Mouse (Mus musculus): ENCODE results near the gene Hoxa3. TPM values are rescaled to one million over a fixed set of nuclear protein-coding genes. Genes with fewer than 3 reads are reported as not detected.

Hoxa3 gene
- polyA plus RNA-seq, 1 experiment from 2014 or later: 0.20 TPM

DNA sequence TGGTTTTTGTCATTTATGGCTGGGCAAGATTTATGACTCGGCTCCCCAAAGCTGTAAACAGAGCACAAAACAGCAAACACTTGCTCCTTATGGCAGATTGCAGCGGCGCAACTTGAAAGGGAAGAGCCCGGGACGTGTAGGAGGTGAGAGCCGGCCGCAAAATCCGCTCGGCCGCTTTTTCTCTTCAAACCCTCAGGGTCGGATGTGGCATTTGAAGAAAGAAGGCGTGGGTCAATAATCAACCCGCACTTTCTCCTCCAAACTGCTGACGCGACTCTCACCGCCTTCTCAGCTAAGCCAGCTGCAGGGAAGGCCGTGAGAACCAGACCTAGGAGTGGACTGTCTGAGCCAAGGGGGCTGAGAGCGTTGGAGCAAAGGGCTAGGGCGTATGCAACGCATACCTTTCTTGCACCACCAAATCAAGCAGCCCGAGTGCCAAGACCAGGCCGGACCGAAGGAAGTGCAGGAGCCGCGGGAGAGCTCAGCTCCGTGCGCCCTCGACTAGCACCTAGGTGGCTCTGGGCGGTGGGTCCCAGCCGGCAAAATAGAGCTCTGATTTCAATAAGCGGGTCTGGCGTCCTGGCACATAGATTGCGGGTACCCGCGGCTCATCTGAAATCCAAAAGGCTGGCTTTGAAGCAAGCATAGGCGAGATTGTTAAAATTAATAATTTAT is 35.9 kb downstream of the Hoxa3 start, which contains the start of gene 5730596B20Rik:
Gene 5730596B20Rik, plus strand, starts transcription at position 438 of the 675 bp plus-strand sequence.
- H3K4me1 ChIP-seq (replicated peaks): peaks cover 9% of the 10 kb centered on the region; the same call in 1 of the 2 replicates
- peak within 1 kb of the TSS; percentile 39; the same call in 1 of the 2 replicates for H3K4me3 ChIP-seq (replicated peaks)
- no peaks in the 10 kb centered on the region for H3K36me3 ChIP-seq (replicated peaks)
- H3K27me3 ChIP-seq: peaks cover 99% of the 10 kb centered on the region
- H3K9ac ChIP-seq: no peak within 1 kb of the TSS
- ATAC-seq (ENCODE audit: insufficient read depth): no peak
- no peak within 1 kb of the TSS for H3K27ac ChIP-seq (replicated peaks)
- WGBS (ENCODE audit: insufficient replicate concordance): 5% methylated on average over 36 of the region's 36 CpGs
- H3K9me3 ChIP-seq (replicated peaks): no peaks in the 10 kb centered on the region
- H3K4me2 ChIP-seq: peak within 1 kb of the TSS; percentile 25

- Histone ChIP-seq H3K27ac (replicated peaks) (no peak overlapping the region), H3K4me1 (replicated peaks) (peaks cover 11% of the 10 kb centered on the region; the same call in 1 of the 2 replicates), H3K9ac (no peak overlapping the region), H3K36me3 (replicated peaks) (no peaks in the 10 kb centered on the region), H3K9me3 (replicated peaks) (no peaks in the 10 kb centered on the region), H3K4me2 (peak overlapping the region; percentile 23; the same call in 1 of the 2 replicates), H3K27me3 (peaks cover 99% of the 10 kb centered on the region), H3K4me3 (replicated peaks) (peak overlapping the region; percentile 39; the same call in 1 of the 2 replicates)
- ATAC-seq (ENCODE audit: insufficient read depth): no peak
- WGBS (ENCODE audit: insufficient replicate concordance): 4% methylated on average over 6 of the region's 6 CpGs
These were observed 36.7 kb downstream of the Hoxa3 start for GRCm38 (mm10) chr6:52176391-52176790.

DNA sequence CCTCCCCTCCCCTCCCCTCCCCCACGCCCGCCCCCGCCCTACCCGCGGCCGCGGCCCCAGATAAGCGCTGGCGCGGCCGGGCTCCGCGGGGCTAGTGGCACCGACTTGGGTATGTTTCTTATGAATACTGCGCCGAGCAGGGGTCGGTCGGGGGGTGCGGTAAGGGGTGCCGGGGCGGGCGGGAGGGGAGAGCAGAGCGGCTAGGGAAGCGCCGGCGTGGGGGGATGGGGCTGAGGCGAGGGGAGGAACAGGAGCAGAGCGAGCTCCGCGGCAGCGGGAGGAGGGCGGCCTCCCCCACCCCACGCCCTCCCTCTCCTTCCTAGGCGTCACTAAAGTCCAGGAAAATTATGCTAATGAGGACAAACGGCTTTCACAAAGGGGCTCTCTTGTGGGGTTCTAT is 37.3 kb downstream of the Hoxa3 start:
- H3K9ac ChIP-seq: no peak overlapping the region; the same call in 1 of the 2 replicates
- peak overlapping the region; percentile 39 for H3K4me3 ChIP-seq (replicated peaks)
- WGBS (ENCODE audit: insufficient replicate concordance): 3% methylated on average over 11 of the region's 35 CpGs
- peaks cover 8% of the 10 kb centered on the region; the same call in 1 of the 2 replicates for H3K4me1 ChIP-seq (replicated peaks)
- peak overlapping the region; percentile 23; the same call in 1 of the 2 replicates for H3K4me2 ChIP-seq
- peaks cover 99% of the 10 kb centered on the region for H3K27me3 ChIP-seq
- H3K9me3 ChIP-seq (replicated peaks): no peaks in the 10 kb centered on the region
- H3K36me3 ChIP-seq (replicated peaks): no peaks in the 10 kb centered on the region
- ATAC-seq (ENCODE audit: insufficient read depth): no peak
- no peak overlapping the region for H3K27ac ChIP-seq (replicated peaks)

DNA sequence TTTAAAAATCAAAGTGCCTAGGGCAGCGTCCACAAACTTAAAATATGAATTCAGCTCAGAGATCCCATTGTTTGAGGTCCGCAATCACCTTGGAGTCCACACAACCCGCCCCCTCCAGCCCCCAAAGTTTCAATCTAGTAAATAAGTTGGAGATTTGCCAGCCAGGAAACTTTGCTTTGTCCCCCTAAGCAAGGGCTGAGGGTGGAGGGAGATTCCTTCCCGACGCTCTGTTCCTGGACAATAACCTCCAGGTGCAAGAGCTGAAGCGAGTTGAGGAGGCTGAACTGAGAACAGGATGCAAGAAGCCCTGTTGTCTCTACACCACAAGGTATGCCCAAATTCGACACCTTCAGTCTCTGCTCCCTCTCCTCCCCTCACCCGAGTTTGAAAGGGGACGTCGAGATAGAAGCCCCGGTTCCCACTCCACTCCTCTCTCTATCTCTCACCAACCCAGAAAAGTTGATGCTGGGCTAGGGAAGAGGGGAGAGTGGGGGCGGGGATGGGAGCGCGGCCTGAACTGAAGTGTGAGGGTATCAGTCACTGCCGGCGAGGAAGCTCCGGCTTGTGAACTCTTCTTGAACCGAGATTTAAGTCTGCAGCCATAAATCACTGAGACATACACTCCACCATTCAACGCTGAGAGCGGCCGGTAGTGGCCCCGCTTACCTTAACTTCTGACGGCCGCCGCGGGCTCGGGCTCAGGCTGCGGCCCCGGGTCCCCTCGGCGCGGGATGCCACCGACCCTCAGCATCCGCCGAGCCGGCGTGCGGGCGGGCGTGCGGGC is 38.0 kb downstream of the Hoxa3 start:
- H3K27ac ChIP-seq (replicated peaks): no peak overlapping the region
- no peaks in the 10 kb centered on the region for H3K36me3 ChIP-seq (replicated peaks)
- no peak overlapping the region; the same call in 1 of the 2 replicates for H3K4me2 ChIP-seq
- H3K4me1 ChIP-seq (replicated peaks): peaks cover 8% of the 10 kb centered on the region; the same call in 1 of the 2 replicates
- 4% methylated on average over 37 of the region's 41 CpGs for WGBS (ENCODE audit: insufficient replicate concordance)
- H3K27me3 ChIP-seq: peaks cover 99% of the 10 kb centered on the region
- H3K9ac ChIP-seq: no peak overlapping the region; the same call in 1 of the 2 replicates
- H3K4me3 ChIP-seq (replicated peaks): peak overlapping the region; percentile 39
- ATAC-seq (ENCODE audit: insufficient read depth): no peak
- H3K9me3 ChIP-seq (replicated peaks): no peaks in the 10 kb centered on the region

DNA sequence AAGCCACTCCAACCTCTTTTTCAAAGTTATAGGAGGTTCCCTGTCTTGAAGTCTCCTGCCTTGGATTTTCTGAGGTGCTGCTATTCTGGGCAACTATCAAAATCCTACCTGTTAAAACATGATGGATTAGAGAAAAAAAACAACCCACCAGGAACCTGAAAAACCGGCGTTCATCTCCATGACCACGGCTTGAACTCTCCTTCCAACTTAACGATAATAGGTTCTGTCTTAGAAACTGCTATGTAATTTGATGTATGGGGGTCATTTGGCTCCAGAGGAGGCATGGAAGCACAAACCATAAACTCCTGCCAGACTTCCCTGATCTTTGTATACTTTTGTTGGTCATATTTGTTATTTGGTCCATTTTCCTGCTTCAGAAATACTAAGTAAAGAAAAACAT is 39.5 kb downstream of the Hoxa3 start:
- no peak overlapping the region for H3K4me2 ChIP-seq
- no peaks in the 10 kb centered on the region for H3K9me3 ChIP-seq (replicated peaks)
- 17% methylated on average over 4 of the region's 4 CpGs for WGBS (ENCODE audit: insufficient replicate concordance)
- H3K9ac ChIP-seq: no peak overlapping the region
- no peak overlapping the region for H3K4me3 ChIP-seq (replicated peaks)
- peaks cover 99% of the 10 kb centered on the region for H3K27me3 ChIP-seq
- H3K36me3 ChIP-seq (replicated peaks): no peaks in the 10 kb centered on the region
- H3K27ac ChIP-seq (replicated peaks): no peak overlapping the region
- H3K4me1 ChIP-seq (replicated peaks): peaks cover 8% of the 10 kb centered on the region; the same call in 1 of the 2 replicates
- no peak for ATAC-seq (ENCODE audit: insufficient read depth)

DNA sequence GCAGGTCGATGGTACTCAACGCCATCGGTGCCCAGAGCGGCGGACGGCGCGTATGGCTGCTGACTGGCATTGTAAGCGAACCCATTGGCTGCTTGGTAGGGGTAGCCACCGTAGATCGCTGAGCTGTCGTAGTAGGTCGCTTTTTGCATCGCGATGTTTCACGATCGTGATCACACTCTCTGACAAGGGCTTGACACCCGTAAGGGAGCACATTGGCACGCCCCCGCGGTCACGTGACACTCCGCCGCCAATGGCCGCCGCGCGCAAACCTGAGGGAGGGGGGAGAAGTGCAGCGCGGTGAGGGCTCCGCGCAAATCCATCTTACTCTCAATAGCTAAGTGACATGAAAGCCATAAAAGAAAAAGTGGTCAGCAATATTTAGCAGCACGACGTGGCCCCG is 40.6 kb downstream of the Hoxa3 start:
- no peak overlapping the region for H3K4me3 ChIP-seq (replicated peaks)
- no peak overlapping the region for H3K9ac ChIP-seq
- peak overlapping the region; percentile 36 for H3K4me2 ChIP-seq
- 0 out of 2 replicates have a peak overlapping the region, but pooled peaks have one; percentile 19 for H3K27ac ChIP-seq (replicated peaks)
- ATAC-seq (ENCODE audit: insufficient read depth): no peak
- H3K27me3 ChIP-seq: peaks cover 99% of the 10 kb centered on the region
- H3K4me1 ChIP-seq (replicated peaks): peaks cover 8% of the 10 kb centered on the region; the same call in 1 of the 2 replicates
- H3K36me3 ChIP-seq (replicated peaks): no peaks in the 10 kb centered on the region
- 2% methylated on average over 35 of the region's 35 CpGs for WGBS (ENCODE audit: insufficient replicate concordance)
- H3K9me3 ChIP-seq (replicated peaks): no peaks in the 10 kb centered on the region

- H3K4me3 ChIP-seq (replicated peaks): no peak overlapping the region
- WGBS (ENCODE audit: insufficient replicate concordance): 29% methylated on average over 7 of the region's 7 CpGs
- H3K27me3 ChIP-seq: peaks cover 99% of the 10 kb centered on the region
- peak overlapping the region; percentile 36; the same call in 1 of the 2 replicates for H3K4me2 ChIP-seq
- no peak for ATAC-seq (ENCODE audit: insufficient read depth)
- H3K27ac ChIP-seq (replicated peaks): no peak overlapping the region
- H3K36me3 ChIP-seq (replicated peaks): no peaks in the 10 kb centered on the region
- no peak overlapping the region for H3K9ac ChIP-seq
- H3K4me1 ChIP-seq (replicated peaks): peaks cover 8% of the 10 kb centered on the region; the same call in 1 of the 2 replicates
- no peaks in the 10 kb centered on the region for H3K9me3 ChIP-seq (replicated peaks)
These were observed 41.2 kb downstream of the Hoxa3 start for GRCm38 (mm10) chr6:52171938-52172337.

DNA sequence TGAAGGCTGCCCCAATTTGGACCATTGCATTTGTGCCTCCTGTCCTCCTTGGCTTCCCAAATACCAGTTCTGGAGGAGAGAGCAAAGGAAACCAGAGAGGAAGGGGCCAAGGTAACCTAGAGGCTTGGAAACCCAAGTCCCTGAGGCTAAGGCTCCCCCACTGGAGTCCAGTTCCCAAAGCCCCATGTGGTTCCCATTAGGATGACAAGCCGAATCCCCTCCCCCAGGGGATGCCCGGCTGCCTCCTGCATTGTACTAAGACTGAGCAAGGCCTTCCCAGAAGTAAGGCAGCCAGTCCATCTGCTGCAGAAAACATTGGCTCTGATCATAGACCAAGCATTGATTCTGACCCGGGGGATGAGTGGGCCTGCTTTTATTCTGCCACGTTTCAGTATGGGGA is 41.8 kb downstream of the Hoxa3 start:
- WGBS (ENCODE audit: insufficient replicate concordance): 26% methylated on average over 4 of the region's 4 CpGs
- Histone ChIP-seq H3K9me3 (replicated peaks) (no peaks in the 10 kb centered on the region), H3K9ac (no peak overlapping the region), H3K4me1 (replicated peaks) (peaks cover 8% of the 10 kb centered on the region; the same call in 1 of the 2 replicates), H3K36me3 (replicated peaks) (no peaks in the 10 kb centered on the region), H3K27ac (replicated peaks) (no peak overlapping the region), H3K27me3 (peaks cover 99% of the 10 kb centered on the region), H3K4me2 (no peak overlapping the region), H3K4me3 (replicated peaks) (no peak overlapping the region)
- no peak for ATAC-seq (ENCODE audit: insufficient read depth)

GRCm38 (mm10) chr6:52170898-52171223 is 42.3 kb downstream of the Hoxa3 start:
- H3K9me3 ChIP-seq (replicated peaks): no peaks in the 10 kb centered on the region
- WGBS (ENCODE audit: insufficient replicate concordance): 5% methylated on average over 5 of the region's 5 CpGs
- H3K27ac ChIP-seq (replicated peaks): no peak overlapping the region
- H3K4me1 ChIP-seq (replicated peaks): peaks cover 8% of the 10 kb centered on the region; the same call in 1 of the 2 replicates
- H3K27me3 ChIP-seq: peaks cover 99% of the 10 kb centered on the region
- no peaks in the 10 kb centered on the region for H3K36me3 ChIP-seq (replicated peaks)
- no peak overlapping the region for H3K4me3 ChIP-seq (replicated peaks)
- ATAC-seq (ENCODE audit: insufficient read depth): no peak
- H3K9ac ChIP-seq: no peak overlapping the region
- H3K4me2 ChIP-seq: peak overlapping the region; percentile 23; the same call in 1 of the 2 replicates

DNA sequence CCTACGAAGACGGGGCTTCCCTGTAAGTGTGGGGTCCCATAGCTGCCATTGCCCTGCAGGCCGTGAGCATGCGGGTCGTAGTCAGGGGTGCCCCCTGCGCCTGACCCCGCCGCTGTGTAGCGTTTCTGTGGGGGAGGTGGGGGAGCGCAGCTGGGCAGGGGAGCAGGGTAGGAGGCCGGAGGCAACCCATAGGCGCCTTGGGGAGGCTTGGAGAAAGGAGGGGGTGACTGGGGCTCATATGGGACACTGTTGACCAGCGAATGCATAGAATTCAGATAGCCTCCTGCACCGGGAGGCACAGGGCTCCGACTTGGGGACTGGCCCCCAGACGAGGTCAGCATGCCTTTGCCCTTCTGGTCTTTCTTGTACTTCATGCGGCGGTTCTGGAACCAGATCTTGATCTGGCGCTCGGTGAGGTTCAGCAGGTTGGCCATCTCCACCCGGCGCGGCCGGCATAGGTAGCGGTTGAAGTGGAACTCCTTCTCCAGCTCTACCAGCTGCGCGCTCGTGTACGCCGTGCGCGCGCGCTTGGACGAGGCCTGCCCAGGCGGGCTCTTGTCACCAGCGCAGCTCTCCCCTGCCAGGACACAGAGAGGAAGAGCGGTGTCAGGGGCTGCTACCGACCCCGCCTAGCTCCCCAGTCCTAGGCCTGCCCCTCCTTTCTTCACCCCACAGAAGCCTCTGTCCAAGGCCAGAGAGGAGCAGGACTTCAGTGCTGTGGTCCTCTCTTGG is 42.8 kb downstream of the Hoxa3 start:
- no peaks in the 10 kb centered on the region for H3K36me3 ChIP-seq (replicated peaks)
- H3K4me1 ChIP-seq (replicated peaks): peaks cover 8% of the 10 kb centered on the region; the same call in 1 of the 2 replicates
- peak; percentile 69 for ATAC-seq (ENCODE audit: insufficient read depth)
- peaks cover 99% of the 10 kb centered on the region for H3K27me3 ChIP-seq
- peak overlapping the region; percentile 23 for H3K4me2 ChIP-seq
- H3K9ac ChIP-seq: no peak overlapping the region
- WGBS (ENCODE audit: insufficient replicate concordance): 10% methylated on average over 40 of the region's 40 CpGs
- no peaks in the 10 kb centered on the region for H3K9me3 ChIP-seq (replicated peaks)
- H3K27ac ChIP-seq (replicated peaks): peak overlapping the region; percentile 29; the same call in 1 of the 2 replicates
- H3K4me3 ChIP-seq (replicated peaks): no peak overlapping the region

All from liver, embryonic 15.5 days (tissue).